Mouse (Mus musculus) heart, adult 2 months (tissue): ENCODE data around the gene Myt1l.

Experiments used
- CTCF ChIP-seq: fragments of 200-600 bp; IDR thresholded peaks from 2 replicates; pipeline ENCODE4 v1.8.1; 2022; ENCODE audit warnings: antibody characterized with exemption, mild to moderate bottlenecking, moderate library complexity
- POLR2A ChIP-seq: fragments of 200-500 bp; IDR thresholded peaks from 2 replicates; pipeline ENCODE4 v1.6.1; 2011; ENCODE audit warnings: mild to moderate bottlenecking, low read depth, low read length, control low read depth; ENCODE audit not compliant: insufficient read depth

DNA sequence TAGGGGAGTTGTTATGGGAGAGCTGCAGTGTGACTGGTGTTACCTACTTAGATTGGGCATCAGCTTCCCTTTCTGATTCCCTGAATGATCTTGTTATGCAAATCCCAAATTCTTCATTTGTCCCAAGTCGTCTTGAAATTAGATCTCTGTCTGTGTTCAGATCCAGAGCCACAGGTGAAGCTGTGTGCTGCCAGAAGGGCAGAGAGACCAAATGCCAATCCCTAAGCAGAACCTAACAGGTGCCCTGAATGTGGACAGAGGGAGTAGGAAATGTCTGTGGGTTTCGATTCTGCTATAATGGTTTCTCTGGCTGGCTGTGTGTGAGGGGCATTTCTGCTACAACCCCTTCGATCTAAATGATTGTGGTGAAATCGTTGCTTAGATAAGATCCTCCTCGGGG, 18.9 kb downstream of the Myt1l start:
- TF ChIP-seq POLR2A = no peak
- TF ChIP-seq CTCF = no peak
